Mouse (Mus musculus) kidney, postnatal 0 days (tissue): ENCODE measurements around the gene Gm9508. TPM values are rescaled to one million over a fixed set of nuclear protein-coding genes. Genes with fewer than 3 reads are reported as not detected.
"Not testable (repeated sequence)": the region's sequence is repeated elsewhere in the genome, so short reads cannot be mapped to it uniquely, and the experiment has no call there.

Experiments
- ATAC-seq: fragments of 200-750 bp; cut with Nextera tagmentation; replicated peaks from 2 replicates; pipeline ENCODE4 v1.8.0; 2017; ENCODE audit warnings: low read depth, moderate number of reproducible peaks, moderate TSS enrichment, moderate library complexity; ENCODE audit not compliant: low FRiP score
- DNase-seq: peaks from one replicate; pipeline ENCODE4 v3.0.0-alpha.2; 2016; ENCODE audit warnings: low spot score
- H3K27ac ChIP-seq: fragments of 300-500 bp; sonication (generic); 2 replicates; pipeline ENCODE4 v1.5.1; 2014; ENCODE audit warnings: mild to moderate bottlenecking
- H3K27me3 ChIP-seq: fragments of 300-500 bp; sonication (generic); 2 replicates; pipeline ENCODE4 v1.6.1; 2014; ENCODE audit warnings: low read length, mixed read lengths; ENCODE audit not compliant: insufficient read depth
- H3K36me3 ChIP-seq: fragments of 300-500 bp; sonication (generic); 2 replicates; pipeline ENCODE4 v1.6.1; 2014; ENCODE audit warnings: low read length, mixed read lengths; ENCODE audit not compliant: insufficient read depth
- H3K4me1 ChIP-seq: fragments of 300-500 bp; sonication (generic); replicated peaks from 2 replicates; pipeline ENCODE4 v1.6.1; 2014; ENCODE audit warnings: antibody characterized with exemption, low read length, mixed read lengths; ENCODE audit not compliant: insufficient read depth
- H3K4me2 ChIP-seq: fragments of 300-500 bp; sonication (generic); 2 replicates; pipeline ENCODE4 v1.6.1; 2014; ENCODE audit warnings: mild to moderate bottlenecking, low read length, moderate library complexity, mixed read lengths
- H3K4me3 ChIP-seq: fragments of 300-500 bp; sonication (generic); replicated peaks from 2 replicates; pipeline ENCODE4 v1.5.1; 2014; ENCODE audit warnings: low read depth, low read length
- H3K9ac ChIP-seq: fragments of 300-500 bp; sonication (generic); 2 replicates; pipeline ENCODE4 v1.6.1; 2014; ENCODE audit warnings: low read depth, low read length
- H3K9me3 ChIP-seq: fragments of 300-500 bp; sonication (generic); replicated peaks from 2 replicates; pipeline ENCODE4 v1.6.1; 2016; ENCODE audit warnings: low read length, inconsistent platforms, mixed read lengths
- CTCF ChIP-seq: IDR thresholded peaks from 2 replicates; pipeline ENCODE4 v1.5.1; 2016; ENCODE audit warnings: antibody characterized with exemption, low read depth, mild to moderate bottlenecking, moderate library complexity
- WGBS: fragments of 180-500 bp; shearing (Covaris S2); extraction: QIAGEN DNeasy Blood & Tissue Kit; methylation state at CpG from one replicate; pipeline ENCODE4 v1.1.7; 2014; 5-methylcytosine and 5-hydroxymethylcytosine counted together
- polyA plus RNA-seq: library from polyadenylated mRNA; unstranded; fragments of >200 nt; fragmentation: Nextera tagmentation; extraction: Ambion mirVana; gene quantifications from 2 replicates; pipeline ENCODE4 v1.2.1, GENCODE M21; 2015

Gene Gm9508
- polyA plus RNA-seq, 1 experiment from 2014 or later: not detected

GRCm38 (mm10) chr10:77726186-77726585 lies 29.2 kb upstream of the Gm9508 start, which contains the start of gene Gm10100:
Gm10100 (plus strand) TSS chr10:77726486.
- no peak within 1 kb of the TSS for H3K9ac ChIP-seq
- no peak within 1 kb of the TSS for H3K4me2 ChIP-seq
- no peak within 1 kb of the TSS for H3K27ac ChIP-seq
- no peaks in the 10 kb centered on the region for H3K4me1 ChIP-seq
- no peaks in the 10 kb centered on the region for H3K36me3 ChIP-seq
- H3K4me3 ChIP-seq: no peak within 1 kb of the TSS
- H3K9me3 ChIP-seq: no peaks in the 10 kb centered on the region
- no peaks in the 10 kb centered on the region for H3K27me3 ChIP-seq
- DNase-seq (no peak), ATAC-seq (no peak)
- WGBS: 37% methylated on average over 3 of the region's 3 CpGs
- no peak for TF ChIP-seq CTCF

- Histone ChIP-seq H3K4me1 (no peaks in the 10 kb centered on the region), H3K27ac (no peak overlapping the region), H3K36me3 (no peaks in the 10 kb centered on the region), H3K27me3 (no peaks in the 10 kb centered on the region), H3K4me3 (no peak overlapping the region), H3K4me2 (no peak overlapping the region), H3K9ac (no peak overlapping the region), H3K9me3 (no peaks in the 10 kb centered on the region)
- ATAC-seq: no peak
- TF ChIP-seq CTCF: peak; percentile 16; the same call in 1 of the 2 replicates
- DNase-seq: no peak
- 79% methylated on average over 8 of the region's 8 CpGs for WGBS
Observed at GRCm38 (mm10) chr10:77724855-77725254, 27.8 kb upstream of the Gm9508 start.

GRCm38 (mm10) chr10:77720299-77720698 lies 23.3 kb upstream of the Gm9508 start, which contains the start of gene Krtap12-1:
Krtap12-1 (plus strand) TSS chr10:77720599.
- H3K9ac ChIP-seq, H3K36me3 ChIP-seq, H3K27ac ChIP-seq, DNase-seq, H3K27me3 ChIP-seq, H3K4me2 ChIP-seq, H3K9me3 ChIP-seq, H3K4me3 ChIP-seq, ATAC-seq, H3K4me1 ChIP-seq: not testable (repeated sequence)
- 92% methylated on average over 1 of the region's 1 CpGs for WGBS

- Histone ChIP-seq H3K36me3 (no peaks in the 10 kb centered on the region), H3K4me1 (no peaks in the 10 kb centered on the region), H3K9me3 (no peaks in the 10 kb centered on the region), H3K9ac (no peak within 1 kb of the TSS), H3K27ac (no peak within 1 kb of the TSS), H3K4me3 (no peak within 1 kb of the TSS), H3K27me3 (no peaks in the 10 kb centered on the region), H3K4me2 (no peak within 1 kb of the TSS)
- no peak for TF ChIP-seq CTCF
- 68% methylated on average over 1 of the region's 1 CpGs for WGBS
- no peak for ATAC-seq
- DNase-seq: no peak
Observed at GRCm38 (mm10) chr10:77715507-77715906, 18.5 kb upstream of the Gm9508 start, which contains the start of gene Gm10142. Gm10142 (plus strand) TSS chr10:77715807.

GRCm38 (mm10) chr10:77713734-77714133 lies 16.7 kb upstream of the Gm9508 start:
- H3K4me3 ChIP-seq: no peak overlapping the region
- no peak for DNase-seq
- no peak for ATAC-seq
- no peaks in the 10 kb centered on the region for H3K27me3 ChIP-seq
- H3K9me3 ChIP-seq: no peaks in the 10 kb centered on the region
- no peak for TF ChIP-seq CTCF
- no peak overlapping the region for H3K4me2 ChIP-seq
- no peaks in the 10 kb centered on the region for H3K4me1 ChIP-seq
- no peak overlapping the region for H3K27ac ChIP-seq
- H3K9ac ChIP-seq: no peak overlapping the region
- no peaks in the 10 kb centered on the region for H3K36me3 ChIP-seq
- 51% methylated on average over 4 of the region's 4 CpGs for WGBS

GRCm38 (mm10) chr10:77711157-77711556 lies 14.1 kb upstream of the Gm9508 start, which contains the start of gene Gm10024:
Gm10024 (plus strand) TSS chr10:77711457.
- not testable (repeated sequence) for DNase-seq, H3K27ac ChIP-seq, H3K4me2 ChIP-seq, H3K9ac ChIP-seq, H3K9me3 ChIP-seq, H3K4me1 ChIP-seq, H3K27me3 ChIP-seq, H3K4me3 ChIP-seq, H3K36me3 ChIP-seq, ATAC-seq

- 75% methylated on average over 3 of the region's 3 CpGs for WGBS
- Histone ChIP-seq H3K27ac (no peak overlapping the region), H3K9ac (no peak overlapping the region), H3K4me1 (no peaks in the 10 kb centered on the region), H3K4me2 (no peak overlapping the region), H3K36me3 (no peaks in the 10 kb centered on the region), H3K27me3 (no peaks in the 10 kb centered on the region), H3K9me3 (no peaks in the 10 kb centered on the region), H3K4me3 (no peak overlapping the region)
- ATAC-seq (no peak), DNase-seq (no peak)
- TF ChIP-seq CTCF: peak; percentile 36; the same call in 1 of the 2 replicates
Observed at GRCm38 (mm10) chr10:77709831-77710230, 12.8 kb upstream of the Gm9508 start.
